Mouse (Mus musculus): ENCODE measurements around the gene Plekha6. TPM values are rescaled to one million over a fixed set of nuclear protein-coding genes. Genes with fewer than 3 reads are reported as not detected.

Gene Plekha6
- total and polyA plus RNA-seq, 2 experiments from 2014 or later, result 11.9 to 49.3 TPM

GRCm38 (mm10) chr1:133182016-133182705, 18.2 kb downstream of the Plekha6 start:
- Histone ChIP-seq H3K9ac (replicated peaks; ENCODE audit: low read length, poor library complexity, severe bottlenecking) (peak overlapping the region; percentile 83), H3K9me3 (ENCODE audit: low read length) (no peaks in the 10 kb centered on the region), H3K4me1 (ENCODE audit: insufficient read depth, low read length) (peaks cover 2% of the 10 kb centered on the region; the same call in 1 of the 2 replicates), H3K27me3 (ENCODE audit: insufficient read depth, low read length) (no peaks in the 10 kb centered on the region), H3K4me3 (ENCODE audit: low read depth, low read length) (peak overlapping the region; percentile 77), H3K27ac (ENCODE audit: low read depth, low read length) (peak overlapping the region; percentile 95), H3K4me2 (ENCODE audit: low read depth, low read length, poor library complexity, severe bottlenecking) (peak overlapping the region; percentile 55), H3K36me3 (ENCODE audit: insufficient read depth, low read length) (no peaks in the 10 kb centered on the region)
- ATAC-seq (ENCODE audit: low FRiP score), result peak; percentile 55
- peak; percentile 83 for DNase-seq (ENCODE audit: low spot score)
- TF ChIP-seq CTCF (IDR thresholded peaks at IDR 0.05), result peak; percentile 41
- 2% methylated on average over 23 of the region's 25 CpGs for WGBS

- peak; percentile 63 for ATAC-seq (ENCODE audit: low FRiP score)
Measured at GRCm38 (mm10) chr1:133182706-133183095, 18.7 kb downstream of the Plekha6 start.

GRCm38 (mm10) chr1:133183141-133183925, 19.3 kb downstream of the Plekha6 start:
- TF ChIP-seq CTCF (IDR thresholded peaks at IDR 0.05), result no peak
- Histone ChIP-seq H3K4me2 (ENCODE audit: low read depth, low read length, poor library complexity, severe bottlenecking) (peak overlapping the region; percentile 55), H3K9ac (replicated peaks; ENCODE audit: low read length, poor library complexity, severe bottlenecking) (peak overlapping the region; percentile 83), H3K4me3 (ENCODE audit: low read depth, low read length) (peak overlapping the region; percentile 77), H3K9me3 (ENCODE audit: low read length) (no peaks in the 10 kb centered on the region), H3K27me3 (ENCODE audit: insufficient read depth, low read length) (no peaks in the 10 kb centered on the region), H3K36me3 (ENCODE audit: insufficient read depth, low read length) (no peaks in the 10 kb centered on the region), H3K4me1 (ENCODE audit: insufficient read depth, low read length) (peaks cover 9% of the 10 kb centered on the region; the same call in 1 of the 2 replicates), H3K27ac (ENCODE audit: low read depth, low read length) (peak overlapping the region; percentile 95)
- WGBS, result 7% methylated on average over 16 of the region's 16 CpGs
- ATAC-seq (ENCODE audit: low FRiP score), result no peak
- DNase-seq (ENCODE audit: low spot score), result no peak

More at GRCm38 (mm10) chr1:133182706-133183095, 18.7 kb downstream of the Plekha6 start:
- Histone ChIP-seq H3K9ac (replicated peaks; ENCODE audit: low read length, poor library complexity, severe bottlenecking) (peak overlapping the region; percentile 83), H3K27me3 (ENCODE audit: insufficient read depth, low read length) (no peaks in the 10 kb centered on the region), H3K9me3 (ENCODE audit: low read length) (no peaks in the 10 kb centered on the region), H3K27ac (ENCODE audit: low read depth, low read length) (peak overlapping the region; percentile 95), H3K36me3 (ENCODE audit: insufficient read depth, low read length) (no peaks in the 10 kb centered on the region), H3K4me2 (ENCODE audit: low read depth, low read length, poor library complexity, severe bottlenecking) (peak overlapping the region; percentile 55), H3K4me1 (ENCODE audit: insufficient read depth, low read length) (peaks cover 3% of the 10 kb centered on the region; the same call in 1 of the 2 replicates), H3K4me3 (ENCODE audit: low read depth, low read length) (peak overlapping the region; percentile 77)
- peak; percentile 71 for DNase-seq (ENCODE audit: low spot score)
- no peak for TF ChIP-seq CTCF (IDR thresholded peaks at IDR 0.05)
- 2% methylated on average over 16 of the region's 16 CpGs for WGBS

GRCm38 (mm10) chr1:133187948-133188680, 24.1 kb downstream of the Plekha6 start:
- Histone ChIP-seq H3K9ac (replicated peaks; ENCODE audit: low read length, poor library complexity, severe bottlenecking) (no peak overlapping the region; the same call in 1 of the 2 replicates), H3K4me3 (ENCODE audit: low read depth, low read length) (no peak overlapping the region), H3K4me2 (ENCODE audit: low read depth, low read length, poor library complexity, severe bottlenecking) (peak overlapping the region; percentile 24; the same call in 1 of the 2 replicates), H3K9me3 (ENCODE audit: low read length) (no peaks in the 10 kb centered on the region), H3K27me3 (ENCODE audit: insufficient read depth, low read length) (no peaks in the 10 kb centered on the region), H3K36me3 (ENCODE audit: insufficient read depth, low read length) (no peaks in the 10 kb centered on the region), H3K27ac (ENCODE audit: low read depth, low read length) (peak overlapping the region; percentile 65), H3K4me1 (ENCODE audit: insufficient read depth, low read length) (peaks cover 9% of the 10 kb centered on the region; the same call in 1 of the 2 replicates)
- ATAC-seq (ENCODE audit: low FRiP score) (peak; percentile 73), DNase-seq (ENCODE audit: low spot score) (peak; percentile 93)
- TF ChIP-seq CTCF (IDR thresholded peaks at IDR 0.05), result no peak
- 8% methylated on average over 4 of the region's 4 CpGs for WGBS

DNA sequence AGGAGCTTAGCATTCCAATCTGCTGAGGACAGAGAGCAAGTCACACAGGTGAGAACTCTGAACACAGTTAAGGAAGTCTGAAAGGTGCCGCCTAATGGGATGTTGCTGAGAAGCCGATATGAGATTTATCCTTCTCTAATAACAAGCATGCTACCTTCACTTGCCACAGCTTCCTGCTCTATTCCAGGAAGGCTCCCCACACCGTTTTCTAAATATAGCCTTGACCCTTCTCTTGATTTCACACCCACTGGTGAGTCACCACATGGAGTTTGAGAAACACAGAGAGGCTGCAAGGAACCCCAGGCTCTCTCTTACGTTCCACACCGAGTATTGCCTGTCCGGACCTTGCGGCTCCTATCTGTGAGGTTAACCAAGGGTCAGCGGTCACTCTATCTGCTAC, 24.7 kb downstream of the Plekha6 start:
- WGBS, result 76% methylated on average over 8 of the region's 8 CpGs
- ATAC-seq (ENCODE audit: low FRiP score) (no peak), DNase-seq (ENCODE audit: low spot score) (no peak)
- no peaks in the 10 kb centered on the region for H3K36me3 ChIP-seq (ENCODE audit: insufficient read depth, low read length)
- no peaks in the 10 kb centered on the region for H3K9me3 ChIP-seq (ENCODE audit: low read length)
- H3K4me1 ChIP-seq (ENCODE audit: insufficient read depth, low read length), result peaks cover 7% of the 10 kb centered on the region; the same call in 1 of the 2 replicates
- no peaks in the 10 kb centered on the region for H3K27me3 ChIP-seq (ENCODE audit: insufficient read depth, low read length)
- H3K4me3 ChIP-seq (ENCODE audit: low read depth, low read length), result no peak overlapping the region
- H3K4me2 ChIP-seq (ENCODE audit: low read depth, low read length, poor library complexity, severe bottlenecking), result no peak overlapping the region
- H3K27ac ChIP-seq (ENCODE audit: low read depth, low read length), result 0 out of 2 replicates have a peak overlapping the region, but pooled peaks have one; percentile 8
- no peak overlapping the region for H3K9ac ChIP-seq (replicated peaks; ENCODE audit: low read length, poor library complexity, severe bottlenecking)
- TF ChIP-seq CTCF (IDR thresholded peaks at IDR 0.05), result no peak

Measured in midbrain, postnatal 0 days (tissue).